Mouse (Mus musculus) liver, adult 2 months (tissue): Measurements from ENCODE around the gene Rab26.

Experiments
- CTCF ChIP-seq: fragments of 200-500 bp; IDR thresholded peaks from 2 replicates; pipeline ENCODE4 v1.5.1; 2011; ENCODE audit warnings: low read depth, low read length, control low read depth
- POLR2A ChIP-seq: fragments of 200-500 bp; IDR thresholded peaks from 2 replicates; pipeline ENCODE4 v1.6.1; 2011; ENCODE audit warnings: low read length, control low read depth; ENCODE audit not compliant: insufficient read depth; ENCODE audit errors: extremely low read depth

DNA sequence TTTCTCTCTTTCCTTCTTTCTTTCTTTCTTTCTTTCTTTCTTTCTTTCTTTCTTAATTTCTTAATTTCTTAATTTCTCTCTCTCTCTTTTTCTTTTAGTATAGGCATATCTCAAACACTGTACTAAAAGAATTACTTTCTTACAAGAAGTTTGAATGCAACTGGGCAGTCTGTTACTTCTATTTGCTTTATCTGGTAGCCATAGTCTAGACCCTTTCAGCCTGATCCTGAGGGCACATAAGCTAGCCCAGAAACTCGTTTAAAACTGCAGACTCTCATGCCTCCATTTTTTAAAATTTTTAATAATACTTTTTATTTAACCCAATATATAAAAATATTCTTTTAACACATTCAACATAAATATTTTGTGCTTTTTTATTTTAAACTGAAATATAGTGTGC, 54.6 kb downstream of the Rab26 start:
- TF ChIP-seq CTCF = no peak
- TF ChIP-seq POLR2A = no peak
